Mouse (Mus musculus): ENCODE measurements around the gene Spn.

The Spn gene

GRCm38 (mm10) chr7:127140623-127141404 lies 3.2 kb upstream of the Spn start:
- DNase-seq (ENCODE audit: low read depth, low spot score) = no peak

- DNase-seq (ENCODE audit: low read depth, low spot score) = no peak
These were observed 1.9 kb upstream of the Spn start for GRCm38 (mm10) chr7:127139562-127139961.

- DNase-seq (ENCODE audit: low read depth, low spot score) = no peak
These were observed 1.5 kb upstream of the Spn start for GRCm38 (mm10) chr7:127139100-127139499.

- DNase-seq (ENCODE audit: low read depth, low spot score) = no peak
These were observed 1.2 kb downstream of the Spn start for GRCm38 (mm10) chr7:127136181-127137071.

GRCm38 (mm10) chr7:127134821-127135447 lies 2.7 kb downstream of the Spn start:
- no peak for DNase-seq (ENCODE audit: low read depth, low spot score)

GRCm38 (mm10) chr7:127133125-127133524 lies 4.5 kb downstream of the Spn start:
- no peak for DNase-seq (ENCODE audit: low read depth, low spot score)

- no peak for DNase-seq (ENCODE audit: low read depth, low spot score)
These were observed 8.0 kb downstream of the Spn start for GRCm38 (mm10) chr7:127129638-127130037.

- no peak for DNase-seq (ENCODE audit: low read depth, low spot score)
These were observed 15.7 kb downstream of the Spn start, which contains the start of gene Qprt for GRCm38 (mm10) chr7:127121911-127122270. TSS of gene Qprt (minus strand) at chr7:127122226.

GRCm38 (mm10) chr7:127121061-127121910 lies 16.3 kb downstream of the Spn start:
- DNase-seq (ENCODE audit: low read depth, low spot score) = no peak

- DNase-seq (ENCODE audit: low read depth, low spot score) = no peak
These were observed 18.8 kb downstream of the Spn start for GRCm38 (mm10) chr7:127118671-127119445.

GRCm38 (mm10) chr7:127117948-127118347 lies 19.7 kb downstream of the Spn start:
- DNase-seq (ENCODE audit: low read depth, low spot score) = no peak

- no peak for DNase-seq (ENCODE audit: low read depth, low spot score)
These were observed 21.2 kb downstream of the Spn start for GRCm38 (mm10) chr7:127116331-127116935.

GRCm38 (mm10) chr7:127114920-127115319 lies 22.7 kb downstream of the Spn start:
- no peak for DNase-seq (ENCODE audit: low read depth, low spot score)

GRCm38 (mm10) chr7:127113614-127114259 lies 23.9 kb downstream of the Spn start:
- DNase-seq (ENCODE audit: low read depth, low spot score) = no peak

- no peak for DNase-seq (ENCODE audit: low read depth, low spot score)
These were observed 24.6 kb downstream of the Spn start for GRCm38 (mm10) chr7:127112921-127113597.

- DNase-seq (ENCODE audit: low read depth, low spot score) = no peak
These were observed 25.3 kb downstream of the Spn start for GRCm38 (mm10) chr7:127112251-127112841.

GRCm38 (mm10) chr7:127111461-127111860 lies 26.2 kb downstream of the Spn start:
- no peak for DNase-seq (ENCODE audit: low read depth, low spot score)

GRCm38 (mm10) chr7:127110239-127111007 lies 27.2 kb downstream of the Spn start:
- peak; percentile 39 for DNase-seq (ENCODE audit: low read depth, low spot score)

Data from brain, embryonic 18.5 days (tissue).